Mouse (Mus musculus): ENCODE data around the gene Tmem120a. TPM values are rescaled to one million over a fixed set of nuclear protein-coding genes. Genes with fewer than 3 reads are reported as not detected.

Tmem120a gene
- total and polyA plus RNA-seq, 2 experiments from 2014 or later = 52.8 to 89.7 TPM

GRCm38 (mm10) chr5:135727871-135728270 lies 16.4 kb downstream of the Tmem120a start:
- Histone ChIP-seq H3K27me3 (ENCODE audit: insufficient read depth, low read length) (no peaks in the 10 kb centered on the region), H3K4me1 (ENCODE audit: insufficient read depth, low read length) (peaks cover 23% of the 10 kb centered on the region), H3K4me3 (ENCODE audit: low read length) (no peak overlapping the region), H3K27ac (no peak overlapping the region), H3K9me3 (ENCODE audit: low read length) (no peaks in the 10 kb centered on the region), H3K4me2 (ENCODE audit: low read depth, low read length) (no peak overlapping the region), H3K36me3 (ENCODE audit: insufficient read depth, low read length) (peaks cover 33% of the 10 kb centered on the region), H3K9ac (replicated peaks; ENCODE audit: low read length) (no peak overlapping the region)
- 92% methylated on average over 9 of the region's 9 CpGs for WGBS
- TF ChIP-seq CTCF (IDR thresholded peaks at IDR 0.05; ENCODE audit: low read depth) = no peak
- DNase-seq (ENCODE audit: low spot score) = no peak
- ATAC-seq = no peak

- WGBS = 60% methylated on average over 2 of the region's 2 CpGs
- Histone ChIP-seq H3K9ac (replicated peaks; ENCODE audit: low read length) (no peak overlapping the region; the same call in 1 of the 2 replicates), H3K9me3 (ENCODE audit: low read length) (no peaks in the 10 kb centered on the region), H3K4me3 (ENCODE audit: low read length) (no peak overlapping the region), H3K36me3 (ENCODE audit: insufficient read depth, low read length) (peaks cover 23% of the 10 kb centered on the region), H3K27ac (no peak overlapping the region), H3K4me1 (ENCODE audit: insufficient read depth, low read length) (peaks cover 23% of the 10 kb centered on the region), H3K27me3 (ENCODE audit: insufficient read depth, low read length) (no peaks in the 10 kb centered on the region), H3K4me2 (ENCODE audit: low read depth, low read length) (no peak overlapping the region)
- DNase-seq (ENCODE audit: low spot score) (no peak), ATAC-seq (no peak)
- TF ChIP-seq CTCF (IDR thresholded peaks at IDR 0.05; ENCODE audit: low read depth) = no peak
Measured at GRCm38 (mm10) chr5:135726641-135727346, 17.5 kb downstream of the Tmem120a start.

- Histone ChIP-seq H3K4me2 (ENCODE audit: low read depth, low read length) (peak overlapping the region; percentile 21; the same call in 1 of the 2 replicates), H3K9ac (replicated peaks; ENCODE audit: low read length) (no peak overlapping the region; the same call in 1 of the 2 replicates), H3K9me3 (ENCODE audit: low read length) (no peaks in the 10 kb centered on the region), H3K36me3 (ENCODE audit: insufficient read depth, low read length) (peaks cover 15% of the 10 kb centered on the region), H3K4me1 (ENCODE audit: insufficient read depth, low read length) (peaks cover 23% of the 10 kb centered on the region), H3K4me3 (ENCODE audit: low read length) (no peak overlapping the region), H3K27ac (0 out of 2 replicates have a peak overlapping the region, but pooled peaks have one; percentile 36), H3K27me3 (ENCODE audit: insufficient read depth, low read length) (no peaks in the 10 kb centered on the region)
- no peak for ATAC-seq
- TF ChIP-seq CTCF (IDR thresholded peaks at IDR 0.05; ENCODE audit: low read depth) = no peak
- WGBS = 33% methylated on average over 6 of the region's 6 CpGs
- no peak for DNase-seq (ENCODE audit: low spot score)
Measured at GRCm38 (mm10) chr5:135725991-135726390, 18.3 kb downstream of the Tmem120a start.

GRCm38 (mm10) chr5:135725391-135725841 lies 18.8 kb downstream of the Tmem120a start:
- DNase-seq (ENCODE audit: low spot score) = peak; percentile 66
- no peak for TF ChIP-seq CTCF (IDR thresholded peaks at IDR 0.05; ENCODE audit: low read depth)
- H3K27ac ChIP-seq = peak overlapping the region; percentile 54; the same call in 1 of the 2 replicates
- no peak overlapping the region for H3K4me3 ChIP-seq (ENCODE audit: low read length)
- ATAC-seq = peak; percentile 81
- no peak overlapping the region; the same call in 1 of the 2 replicates for H3K9ac ChIP-seq (replicated peaks; ENCODE audit: low read length)
- peak overlapping the region; percentile 21 for H3K4me2 ChIP-seq (ENCODE audit: low read depth, low read length)
- H3K36me3 ChIP-seq (ENCODE audit: insufficient read depth, low read length) = peaks cover 9% of the 10 kb centered on the region
- H3K4me1 ChIP-seq (ENCODE audit: insufficient read depth, low read length) = peaks cover 23% of the 10 kb centered on the region
- H3K27me3 ChIP-seq (ENCODE audit: insufficient read depth, low read length) = no peaks in the 10 kb centered on the region
- 4% methylated on average over 8 of the region's 8 CpGs for WGBS
- H3K9me3 ChIP-seq (ENCODE audit: low read length) = no peaks in the 10 kb centered on the region

GRCm38 (mm10) chr5:135724536-135725322 lies 19.5 kb downstream of the Tmem120a start:
- H3K9me3 ChIP-seq (ENCODE audit: low read length) = no peaks in the 10 kb centered on the region
- no peak overlapping the region for H3K9ac ChIP-seq (replicated peaks; ENCODE audit: low read length)
- peak overlapping the region; percentile 21 for H3K4me2 ChIP-seq (ENCODE audit: low read depth, low read length)
- peak overlapping the region; percentile 54; the same call in 1 of the 2 replicates for H3K27ac ChIP-seq
- WGBS = 12% methylated on average over 9 of the region's 9 CpGs
- no peaks in the 10 kb centered on the region for H3K27me3 ChIP-seq (ENCODE audit: insufficient read depth, low read length)
- no peak for TF ChIP-seq CTCF (IDR thresholded peaks at IDR 0.05; ENCODE audit: low read depth)
- peak; percentile 61 for ATAC-seq
- peaks cover 2% of the 10 kb centered on the region; the same call in 1 of the 2 replicates for H3K36me3 ChIP-seq (ENCODE audit: insufficient read depth, low read length)
- peak; percentile 50 for DNase-seq (ENCODE audit: low spot score)
- peaks cover 23% of the 10 kb centered on the region for H3K4me1 ChIP-seq (ENCODE audit: insufficient read depth, low read length)
- H3K4me3 ChIP-seq (ENCODE audit: low read length) = no peak overlapping the region

- DNase-seq (ENCODE audit: low spot score) (no peak), ATAC-seq (no peak)
- no peaks in the 10 kb centered on the region for H3K9me3 ChIP-seq (ENCODE audit: low read length)
- no peak overlapping the region for H3K4me3 ChIP-seq (ENCODE audit: low read length)
- no peak overlapping the region for H3K4me2 ChIP-seq (ENCODE audit: low read depth, low read length)
- TF ChIP-seq CTCF (IDR thresholded peaks at IDR 0.05; ENCODE audit: low read depth) = no peak
- peaks cover 23% of the 10 kb centered on the region for H3K4me1 ChIP-seq (ENCODE audit: insufficient read depth, low read length)
- 69% methylated on average over 3 of the region's 3 CpGs for WGBS
- no peak overlapping the region for H3K27ac ChIP-seq
- H3K9ac ChIP-seq (replicated peaks; ENCODE audit: low read length) = no peak overlapping the region
- H3K36me3 ChIP-seq (ENCODE audit: insufficient read depth, low read length) = peaks cover 2% of the 10 kb centered on the region; the same call in 1 of the 2 replicates
- H3K27me3 ChIP-seq (ENCODE audit: insufficient read depth, low read length) = no peaks in the 10 kb centered on the region
Measured at GRCm38 (mm10) chr5:135723165-135723751, 21.0 kb downstream of the Tmem120a start.

All from hindbrain, postnatal 0 days (tissue).